Mouse (Mus musculus) lung, embryonic 14.5 days (tissue): ENCODE results near the gene Eif5. TPM values are rescaled to one million over a fixed set of nuclear protein-coding genes. Genes with fewer than 3 reads are reported as not detected.
A peak's percentile ranks its signal among the peaks of the same experiment; 100 is the strongest.

Source experiments
- ATAC-seq: fragments of 200-750 bp; cut with Nextera tagmentation; 2 replicates; pipeline ENCODE4 v1.8.0; 2017; ENCODE audit warnings: mild to moderate bottlenecking, moderate TSS enrichment, moderate library complexity; ENCODE audit not compliant: insufficient read depth
- DNase-seq: peaks from one replicate; pipeline ENCODE4 v3.0.0-alpha.2; 2015
- H3K27ac ChIP-seq: fragments of 300-500 bp; sonication (generic); 2 replicates; pipeline ENCODE4 v1.5.1; 2014; ENCODE audit warnings: low read depth, mild to moderate bottlenecking, moderate library complexity
- H3K27me3 ChIP-seq: fragments of 300-500 bp; sonication (generic); 2 replicates; pipeline ENCODE4 v1.6.1; 2014; ENCODE audit warnings: low read length, control low read depth; ENCODE audit not compliant: insufficient read depth
- H3K36me3 ChIP-seq: fragments of 300-500 bp; sonication (generic); 2 replicates; pipeline ENCODE4 v1.6.1; 2014; ENCODE audit warnings: control low read depth; ENCODE audit not compliant: insufficient read depth
- H3K4me1 ChIP-seq: fragments of 300-500 bp; sonication (generic); 2 replicates; pipeline ENCODE4 v1.6.1; 2014; ENCODE audit warnings: antibody characterized with exemption, control low read depth; ENCODE audit not compliant: insufficient read depth
- H3K4me2 ChIP-seq: fragments of 300-500 bp; sonication (generic); 2 replicates; pipeline ENCODE4 v1.6.1; 2014; ENCODE audit warnings: mild to moderate bottlenecking
- H3K4me3 ChIP-seq: fragments of 300-500 bp; sonication (generic); 2 replicates; pipeline ENCODE4 v1.5.1; 2014; ENCODE audit warnings: low read depth, low read length
- H3K9ac ChIP-seq: fragments of 300-500 bp; sonication (generic); 2 replicates; pipeline ENCODE4 v1.6.1; 2014
- H3K9me3 ChIP-seq: fragments of 300-500 bp; sonication (generic); 2 replicates; pipeline ENCODE4 v1.6.1; 2016; ENCODE audit warnings: low read depth, low read length, control low read depth
- CTCF ChIP-seq: IDR thresholded peaks from 2 replicates; pipeline ENCODE4 v1.5.1; 2016; ENCODE audit warnings: antibody characterized with exemption, low read depth
- WGBS: fragments of 180-500 bp; shearing (Covaris S2); extraction: QIAGEN DNeasy Blood & Tissue Kit; methylation state at CpG from one replicate; pipeline ENCODE4 v1.1.7; 2014; 5-methylcytosine and 5-hydroxymethylcytosine counted together
- polyA plus RNA-seq: library from polyadenylated mRNA; unstranded; fragments of >200 nt; fragmentation: Nextera tagmentation; extraction: Ambion mirVana; gene quantifications from 2 replicates; pipeline ENCODE4 v1.2.1, GENCODE M21; 2014

Eif5 gene
- polyA plus RNA-seq, 1 experiment from 2014 or later, result 479 TPM

GRCm38 (mm10) chr12:111574887-111575838, 37.3 kb downstream of the Eif5 start:
- Histone ChIP-seq H3K27ac (peak overlapping the region; percentile 94), H3K36me3 (no peaks in the 10 kb centered on the region), H3K4me3 (peak overlapping the region; percentile 100), H3K9ac (peak overlapping the region; percentile 97), H3K4me1 (peaks cover 10% of the 10 kb centered on the region; the same call in 1 of the 2 replicates), H3K9me3 (no peaks in the 10 kb centered on the region), H3K27me3 (no peaks in the 10 kb centered on the region), H3K4me2 (peak overlapping the region; percentile 86)
- no peak for TF ChIP-seq CTCF
- under 1% methylated on average over 58 of the region's 58 CpGs for WGBS
- DNase-seq (peak; percentile 68), ATAC-seq (peak; percentile 54)

GRCm38 (mm10) chr12:111583058-111583457, 45.2 kb downstream of the Eif5 start:
- Histone ChIP-seq H3K9me3 (no peaks in the 10 kb centered on the region), H3K4me1 (no peaks in the 10 kb centered on the region), H3K9ac (no peak overlapping the region), H3K27ac (no peak overlapping the region), H3K27me3 (no peaks in the 10 kb centered on the region), H3K4me2 (no peak overlapping the region), H3K4me3 (no peak overlapping the region), H3K36me3 (0 out of 2 replicates have a peak, but pooled peaks cover 3% of the 10 kb centered on the region)
- no peak for DNase-seq
- WGBS, result 95% methylated on average over 1 of the region's 1 CpGs
- ATAC-seq, result no peak
- no peak for TF ChIP-seq CTCF

- 67% methylated on average over 1 of the region's 1 CpGs for WGBS
- Histone ChIP-seq H3K36me3 (0 out of 2 replicates have a peak, but pooled peaks cover 3% of the 10 kb centered on the region), H3K4me1 (no peaks in the 10 kb centered on the region), H3K4me2 (no peak overlapping the region), H3K27me3 (no peaks in the 10 kb centered on the region), H3K9me3 (no peaks in the 10 kb centered on the region), H3K9ac (no peak overlapping the region), H3K4me3 (no peak overlapping the region), H3K27ac (no peak overlapping the region)
- ATAC-seq (no peak), DNase-seq (no peak)
- TF ChIP-seq CTCF, result no peak
Observed at GRCm38 (mm10) chr12:111584401-111584800, 46.6 kb downstream of the Eif5 start.

GRCm38 (mm10) chr12:111587252-111587651, 49.4 kb downstream of the Eif5 start:
- H3K4me3 ChIP-seq, result no peak overlapping the region
- ATAC-seq (no peak), DNase-seq (no peak)
- 79% methylated on average over 12 of the region's 12 CpGs for WGBS
- H3K36me3 ChIP-seq, result no peaks in the 10 kb centered on the region
- no peak for TF ChIP-seq CTCF
- no peaks in the 10 kb centered on the region for H3K27me3 ChIP-seq
- H3K9me3 ChIP-seq, result no peaks in the 10 kb centered on the region
- no peak overlapping the region for H3K9ac ChIP-seq
- H3K4me2 ChIP-seq, result no peak overlapping the region
- no peak overlapping the region for H3K27ac ChIP-seq
- no peaks in the 10 kb centered on the region for H3K4me1 ChIP-seq

- H3K36me3 ChIP-seq, result peaks cover 31% of the 10 kb centered on the region
- 75% methylated on average over 14 of the region's 14 CpGs for WGBS
- no peaks in the 10 kb centered on the region for H3K9me3 ChIP-seq
- DNase-seq (peak; percentile 7), ATAC-seq (no peak)
- no peak for TF ChIP-seq CTCF
- no peak overlapping the region for H3K4me2 ChIP-seq
- H3K9ac ChIP-seq, result no peak overlapping the region
- no peaks in the 10 kb centered on the region for H3K27me3 ChIP-seq
- H3K4me3 ChIP-seq, result no peak overlapping the region
- H3K4me1 ChIP-seq, result no peaks in the 10 kb centered on the region
- H3K27ac ChIP-seq, result no peak overlapping the region
Observed at GRCm38 (mm10) chr12:111592407-111593021, 54.7 kb downstream of the Eif5 start.

GRCm38 (mm10) chr12:111593775-111594174, 56.0 kb downstream of the Eif5 start:
- no peak for TF ChIP-seq CTCF
- Histone ChIP-seq H3K27me3 (no peaks in the 10 kb centered on the region), H3K9me3 (no peaks in the 10 kb centered on the region), H3K4me2 (no peak overlapping the region), H3K4me1 (no peaks in the 10 kb centered on the region), H3K4me3 (no peak overlapping the region), H3K27ac (no peak overlapping the region), H3K9ac (no peak overlapping the region), H3K36me3 (peaks cover 39% of the 10 kb centered on the region)
- DNase-seq (no peak), ATAC-seq (no peak)
- 74% methylated on average over 2 of the region's 2 CpGs for WGBS

Other genes starting within 250 kb of the Eif5 start
- gene Cdc42bpb, start 160.3 kb upstream of the Eif5 start, polyA plus RNA-seq, result 45.1 and 47.5 TPM in 2 replicates
- 0.50 and 0.68 TPM in 2 replicates for gene Lbhd2, start 131.2 kb upstream of the Eif5 start, polyA plus RNA-seq
- gene Exoc3l4, start 121.0 kb upstream of the Eif5 start, polyA plus RNA-seq, result 10.3 and 10.7 TPM in 2 replicates
- 2.0 and 3.4 TPM in 2 replicates for gene Tnfaip2, start 95.5 kb upstream of the Eif5 start, polyA plus RNA-seq
- gene Gm266, start 52.2 kb upstream of the Eif5 start, polyA plus RNA-seq, result 8.1 and 10.8 TPM in 2 replicates
- gene Mark3, start 36.5 kb downstream of the Eif5 start, polyA plus RNA-seq, result 57.3 and 62.0 TPM in 2 replicates
- gene Ckb, start 134.3 kb downstream of the Eif5 start, polyA plus RNA-seq, result 210 and 217 TPM in 2 replicates
- 8.7 and 9.3 TPM in 2 replicates for gene Trmt61a, start 140.1 kb downstream of the Eif5 start, polyA plus RNA-seq
- 51.5 and 53.2 TPM in 2 replicates for gene Bag5, start 175.2 kb downstream of the Eif5 start, polyA plus RNA-seq
- gene Apopt1, start 175.2 kb downstream of the Eif5 start, polyA plus RNA-seq, result 53.3 and 57.3 TPM in 2 replicates
- gene Klc1, start 220.8 kb downstream of the Eif5 start, polyA plus RNA-seq, result 90.5 and 96.7 TPM in 2 replicates